Mouse (Mus musculus) right cerebral cortex, postnatal 4 days (tissue): ENCODE results near the gene Usp49.
"Not testable (repeated sequence)": the region's sequence is repeated elsewhere in the genome, so short reads cannot be mapped to it uniquely, and the experiment has no call there.

Experiments used
- DNase-seq: peaks from one replicate; pipeline ENCODE4 v3.0.0-alpha.2; 2022

Usp49 gene

GRCm38 (mm10) chr17:47610849-47611660 is 19.4 kb upstream of the Usp49 start, which contains the start of the genes Bysl, Med20 and Gm20517:
Bysl (minus strand) TSS chr17:47611492.
Med20 (plus strand) TSS chr17:47611582.
Gm20517 (plus strand) TSS chr17:47611589.
- DNase-seq, result peak; percentile 97

GRCm38 (mm10) chr17:47611661-47611982 is 18.9 kb upstream of the Usp49 start:
- no peak for DNase-seq

- DNase-seq, result no peak
Measured at GRCm38 (mm10) chr17:47614018-47614417, 16.5 kb upstream of the Usp49 start.

GRCm38 (mm10) chr17:47616119-47616518 is 14.4 kb upstream of the Usp49 start:
- DNase-seq, result no peak

GRCm38 (mm10) chr17:47616652-47617051 is 13.8 kb upstream of the Usp49 start:
- no peak for DNase-seq

- no peak for DNase-seq
Measured at GRCm38 (mm10) chr17:47617605-47618307, 12.7 kb upstream of the Usp49 start.

- DNase-seq, result no peak
Measured at GRCm38 (mm10) chr17:47618556-47619311, 11.8 kb upstream of the Usp49 start.

GRCm38 (mm10) chr17:47622912-47623554 is 7.5 kb upstream of the Usp49 start:
- no peak for DNase-seq

- not testable (repeated sequence) for DNase-seq
Measured at GRCm38 (mm10) chr17:47624572-47624971, 5.9 kb upstream of the Usp49 start.

- DNase-seq, result no peak
Measured at GRCm38 (mm10) chr17:47625088-47625487, 5.4 kb upstream of the Usp49 start.

GRCm38 (mm10) chr17:47626031-47626430 is 4.5 kb upstream of the Usp49 start:
- DNase-seq, result no peak

- DNase-seq, result no peak
Measured at GRCm38 (mm10) chr17:47627791-47628190, 2.7 kb upstream of the Usp49 start.

GRCm38 (mm10) chr17:47628851-47629676 is 1.4 kb upstream of the Usp49 start:
- DNase-seq, result peak; percentile 94

- DNase-seq, result peak; percentile 62
Measured at GRCm38 (mm10) chr17:47629717-47630677, 493 bp upstream of the Usp49 start.

- no peak for DNase-seq
Measured at GRCm38 (mm10) chr17:47632181-47632840, 1.8 kb downstream of the Usp49 start.

GRCm38 (mm10) chr17:47633999-47634770 is 3.7 kb downstream of the Usp49 start:
- no peak for DNase-seq

- DNase-seq, result no peak
Measured at GRCm38 (mm10) chr17:47642992-47643391, 12.5 kb downstream of the Usp49 start.

- no peak for DNase-seq
Measured at GRCm38 (mm10) chr17:47646683-47647082, 16.2 kb downstream of the Usp49 start.

GRCm38 (mm10) chr17:47648966-47649365 is 18.5 kb downstream of the Usp49 start:
- DNase-seq, result no peak
